Mouse (Mus musculus): ENCODE data around the gene Tomm20.

- no peak for TF ChIP-seq CTCF (IDR thresholded peaks at IDR 0.05; ENCODE audit: low read depth, low read length)
- TF ChIP-seq POLR2A (IDR thresholded peaks at IDR 0.05; ENCODE audit: insufficient read depth, low read length) = no peak
- TF ChIP-seq EP300 (IDR thresholded peaks at IDR 0.05; ENCODE audit: insufficient read depth, low read depth, low read length) = no peak
These were observed 13.4 kb downstream of the Tomm20 start for GRCm38 (mm10) chr8:126932249-126932648.

Data from ES-Bruce4 (cell line).